Mouse (Mus musculus) left cerebral cortex, adult 8-10 months (tissue): Measurements from ENCODE around the gene Bcl11b. TPM values are rescaled to one million over a fixed set of nuclear protein-coding genes. Genes with fewer than 3 reads are reported as not detected.

Experiments used
- DNase-seq, 2 experiments: peaks; one replicate each; pipeline ENCODE4 v3.0.0; 2022; ENCODE audit warnings: low spot score in 2 of 2
- total RNA-seq, 4 experiments: library from RNA; stranded (reverse); gene quantifications; 2 replicates each; pipeline ENCODE4 v1.2.4; 2022

Bcl11b gene
- total RNA-seq, 4 experiments from 2014 or later = 82.0 to 102 (median 95.3) TPM

GRCm38 (mm10) chr12:107971081-107971780 is 32.2 kb downstream of the Bcl11b start:
- no peak for DNase-seq

- no peak for DNase-seq
Observed at GRCm38 (mm10) chr12:107970637-107971036, 32.8 kb downstream of the Bcl11b start.

- peak; percentile 58 to 70 for DNase-seq
Observed at GRCm38 (mm10) chr12:107969841-107970371, 33.5 kb downstream of the Bcl11b start.

- no peak for DNase-seq
Observed at GRCm38 (mm10) chr12:107969126-107969525, 34.3 kb downstream of the Bcl11b start.

- no peak for DNase-seq
Observed at GRCm38 (mm10) chr12:107968331-107968730, 35.1 kb downstream of the Bcl11b start.

GRCm38 (mm10) chr12:107967026-107967425 is 36.4 kb downstream of the Bcl11b start:
- DNase-seq = no peak

- no peak for DNase-seq
Observed at GRCm38 (mm10) chr12:107965103-107965502, 38.3 kb downstream of the Bcl11b start.

- DNase-seq = no peak
Observed at GRCm38 (mm10) chr12:107964396-107965085, 38.9 kb downstream of the Bcl11b start.

- DNase-seq = no peak
Observed at GRCm38 (mm10) chr12:107962852-107963251, 40.5 kb downstream of the Bcl11b start.

GRCm38 (mm10) chr12:107961843-107962242 is 41.6 kb downstream of the Bcl11b start:
- no peak for DNase-seq

GRCm38 (mm10) chr12:107960789-107961491 is 42.5 kb downstream of the Bcl11b start:
- DNase-seq = peak in 1 of 2 experiments; percentile 54

GRCm38 (mm10) chr12:107960365-107960764 is 43.0 kb downstream of the Bcl11b start:
- DNase-seq = no peak

- no peak for DNase-seq
Observed at GRCm38 (mm10) chr12:107959872-107960271, 43.5 kb downstream of the Bcl11b start.

GRCm38 (mm10) chr12:107953044-107953684 is 50.2 kb downstream of the Bcl11b start:
- DNase-seq = no peak

GRCm38 (mm10) chr12:107952318-107952724 is 51.1 kb downstream of the Bcl11b start:
- DNase-seq = peak in 1 of 2 experiments; percentile 50

- no peak for DNase-seq
Observed at GRCm38 (mm10) chr12:107950667-107951179, 52.7 kb downstream of the Bcl11b start.

- no peak for DNase-seq
Observed at GRCm38 (mm10) chr12:107949416-107949815, 54.0 kb downstream of the Bcl11b start.

GRCm38 (mm10) chr12:107942100-107942499 is 61.3 kb downstream of the Bcl11b start:
- no peak for DNase-seq

- DNase-seq = no peak
Observed at GRCm38 (mm10) chr12:107940774-107941173, 62.6 kb downstream of the Bcl11b start.

- DNase-seq = no peak
Observed at GRCm38 (mm10) chr12:107939177-107939576, 64.2 kb downstream of the Bcl11b start.

GRCm38 (mm10) chr12:107936972-107937371 is 66.4 kb downstream of the Bcl11b start:
- no peak for DNase-seq
